Mouse (Mus musculus): ENCODE measurements around the gene Zbtb45. TPM values are rescaled to one million over a fixed set of nuclear protein-coding genes. Genes with fewer than 3 reads are reported as not detected.

Zbtb45 gene
- polyA plus RNA-seq, 1 experiment from 2014 or later = 29.8 TPM

DNA sequence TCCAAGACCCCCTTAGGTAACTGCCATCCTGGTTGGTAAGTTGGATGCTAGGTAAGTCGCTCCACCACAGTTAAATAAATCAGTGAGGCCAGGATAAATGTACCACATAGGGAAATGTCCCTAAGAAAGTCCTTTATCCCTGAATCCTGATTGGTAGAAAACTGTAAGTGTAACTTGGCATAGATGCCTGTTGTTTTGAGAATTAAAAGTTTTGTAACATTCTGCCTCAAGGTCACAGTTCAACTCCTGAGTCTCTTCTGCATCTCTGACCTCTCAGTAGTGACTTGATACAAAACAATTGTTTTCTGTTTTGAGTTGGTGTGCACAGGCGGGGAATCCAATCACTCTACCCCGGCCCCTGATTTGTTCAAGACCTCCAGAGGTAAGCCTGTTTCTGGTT, 11.0 kb downstream of the Zbtb45 start, which contains the start of gene Trim28:
TSS of gene Trim28 (plus strand) at position 264 of the 400 bp plus-strand sequence.
- DNase-seq (no peak), ATAC-seq (ENCODE audit: insufficient read depth) (no peak)
- no peaks in the 10 kb centered on the region for H3K27me3 ChIP-seq (ENCODE audit: insufficient read depth, low read length)
- H3K9ac ChIP-seq = no peak within 1 kb of the TSS
- H3K27ac ChIP-seq (ENCODE audit: low read depth) = no peak within 1 kb of the TSS
- no peak within 1 kb of the TSS for H3K4me3 ChIP-seq (ENCODE audit: low read depth, low read length)
- no peaks in the 10 kb centered on the region for H3K9me3 ChIP-seq (ENCODE audit: low read depth, low read length)
- 0 out of 2 replicates have a peak, but pooled peaks cover 1% of the 10 kb centered on the region for H3K36me3 ChIP-seq (ENCODE audit: insufficient read depth)
- no peak for TF ChIP-seq CTCF (IDR thresholded peaks at IDR 0.05; ENCODE audit: low read depth)
- 76% methylated on average over 3 of the region's 3 CpGs for WGBS
- no peaks in the 10 kb centered on the region for H3K4me1 ChIP-seq (ENCODE audit: insufficient read depth)
- no peak within 1 kb of the TSS for H3K4me2 ChIP-seq

DNA sequence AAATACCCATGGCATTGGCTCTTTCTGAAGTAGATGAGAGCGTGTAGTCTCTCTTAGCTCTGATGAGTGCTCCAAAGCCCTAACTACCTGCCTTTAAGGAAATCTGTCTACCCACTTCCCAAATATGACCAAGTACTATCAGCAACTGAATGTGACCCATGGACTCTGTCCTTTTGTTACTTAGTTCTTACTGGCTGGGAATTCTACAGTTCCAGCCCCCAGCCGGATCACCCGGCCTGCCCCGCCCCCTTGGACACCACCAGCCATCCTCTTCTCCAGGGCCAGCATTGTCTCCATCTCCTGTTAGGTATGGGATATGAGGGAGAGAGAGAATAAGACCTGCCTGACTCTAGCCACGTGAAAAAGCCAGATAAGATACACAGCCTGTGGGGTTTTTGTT, 11.8 kb downstream of the Zbtb45 start, which contains the start of gene Slc27a5:
TSS of gene Slc27a5 (minus strand) at position 140 of the 400 bp plus-strand sequence.
- no peak within 1 kb of the TSS for H3K27ac ChIP-seq (ENCODE audit: low read depth)
- no peak within 1 kb of the TSS for H3K4me3 ChIP-seq (ENCODE audit: low read depth, low read length)
- no peaks in the 10 kb centered on the region for H3K27me3 ChIP-seq (ENCODE audit: insufficient read depth, low read length)
- no peaks in the 10 kb centered on the region for H3K36me3 ChIP-seq (ENCODE audit: insufficient read depth)
- H3K4me2 ChIP-seq = no peak within 1 kb of the TSS
- WGBS = 70% methylated on average over 5 of the region's 5 CpGs
- TF ChIP-seq CTCF (IDR thresholded peaks at IDR 0.05; ENCODE audit: low read depth) = no peak
- no peaks in the 10 kb centered on the region for H3K9me3 ChIP-seq (ENCODE audit: low read depth, low read length)
- no peak within 1 kb of the TSS for H3K9ac ChIP-seq
- no peaks in the 10 kb centered on the region for H3K4me1 ChIP-seq (ENCODE audit: insufficient read depth)
- DNase-seq (no peak), ATAC-seq (ENCODE audit: insufficient read depth) (no peak)

DNA sequence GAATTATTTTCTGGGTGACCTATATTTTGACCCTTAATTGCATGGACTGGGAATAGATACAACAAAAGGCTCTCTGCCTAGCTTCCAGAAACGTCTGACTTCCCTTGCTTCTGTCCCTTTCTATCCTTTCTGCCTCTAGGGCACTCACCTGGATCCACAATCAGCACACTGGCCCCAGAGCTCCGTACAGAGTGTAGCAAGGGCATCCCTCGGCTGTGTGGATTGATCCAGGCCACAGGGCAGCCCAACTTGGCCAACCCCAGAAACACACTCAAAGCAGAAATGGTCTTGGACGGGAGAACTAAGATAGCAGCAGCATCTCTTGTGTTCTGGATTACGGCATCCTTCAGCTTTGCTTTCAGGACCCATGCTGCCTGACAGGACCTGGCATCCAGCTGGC, 12.6 kb downstream of the Zbtb45 start:
- H3K27ac ChIP-seq (ENCODE audit: low read depth) = no peak overlapping the region
- 58% methylated on average over 5 of the region's 5 CpGs for WGBS

DNA sequence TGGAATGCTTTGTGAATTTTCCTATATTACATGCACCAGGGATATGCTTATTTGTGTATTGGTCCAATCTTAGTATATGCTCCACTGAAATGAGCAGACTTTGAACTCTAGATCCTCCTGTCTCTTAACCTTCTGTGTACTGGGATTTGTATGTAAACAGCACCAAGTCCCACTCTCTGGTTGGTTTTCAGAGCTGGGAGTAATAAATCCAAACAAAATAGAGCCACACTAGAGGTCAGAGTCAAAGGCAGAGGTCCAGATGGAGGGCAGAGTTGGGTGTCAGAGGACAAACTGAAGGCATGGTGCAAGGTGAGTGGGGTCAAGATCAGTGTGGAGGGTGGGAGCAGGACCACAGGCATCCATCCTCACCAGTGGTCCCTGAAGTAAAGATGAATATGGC, 14.0 kb downstream of the Zbtb45 start:
- no peak overlapping the region for H3K4me3 ChIP-seq (ENCODE audit: low read depth, low read length)
- H3K4me2 ChIP-seq = no peak overlapping the region
- no peak for TF ChIP-seq CTCF (IDR thresholded peaks at IDR 0.05; ENCODE audit: low read depth)
- no peaks in the 10 kb centered on the region for H3K9me3 ChIP-seq (ENCODE audit: low read depth, low read length)
- H3K4me1 ChIP-seq (ENCODE audit: insufficient read depth) = no peaks in the 10 kb centered on the region
- ATAC-seq (ENCODE audit: insufficient read depth) = no peak
- H3K9ac ChIP-seq = no peak overlapping the region
- no peak for DNase-seq
- H3K36me3 ChIP-seq (ENCODE audit: insufficient read depth) = no peaks in the 10 kb centered on the region
- no peaks in the 10 kb centered on the region for H3K27me3 ChIP-seq (ENCODE audit: insufficient read depth, low read length)
- H3K27ac ChIP-seq (ENCODE audit: low read depth) = no peak overlapping the region

More for the DNA sequence above, 12.6 kb downstream of the Zbtb45 start:
- Histone ChIP-seq H3K4me2 (no peak overlapping the region), H3K4me1 (ENCODE audit: insufficient read depth) (no peaks in the 10 kb centered on the region), H3K4me3 (ENCODE audit: low read depth, low read length) (no peak overlapping the region), H3K9me3 (ENCODE audit: low read depth, low read length) (no peaks in the 10 kb centered on the region), H3K27me3 (ENCODE audit: insufficient read depth, low read length) (no peaks in the 10 kb centered on the region), H3K36me3 (ENCODE audit: insufficient read depth) (no peaks in the 10 kb centered on the region), H3K9ac (no peak overlapping the region)
- no peak for TF ChIP-seq CTCF (IDR thresholded peaks at IDR 0.05; ENCODE audit: low read depth)
- no peak for DNase-seq
- ATAC-seq (ENCODE audit: insufficient read depth) = no peak

DNA sequence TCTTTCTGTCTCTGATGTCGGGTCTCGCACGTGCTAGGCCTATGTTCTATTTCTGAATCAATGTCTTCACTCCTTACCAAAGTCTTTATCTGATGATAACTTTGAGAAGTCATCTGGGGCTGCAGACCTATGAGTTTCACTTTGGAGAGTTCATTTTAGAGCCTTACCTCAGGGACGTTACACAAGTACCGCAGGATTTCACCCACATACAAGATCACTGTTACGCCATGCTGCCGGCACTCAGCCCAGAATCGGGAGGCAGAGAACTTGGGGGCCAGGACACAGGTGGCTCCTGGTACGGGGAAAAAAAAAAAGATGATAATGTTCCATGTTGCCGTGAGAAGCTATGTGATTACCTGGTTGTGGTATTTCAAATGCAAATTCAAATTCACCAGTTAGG, 16.7 kb downstream of the Zbtb45 start:
- H3K27ac ChIP-seq (ENCODE audit: low read depth) = no peak overlapping the region
- TF ChIP-seq CTCF (IDR thresholded peaks at IDR 0.05; ENCODE audit: low read depth) = no peak
- WGBS = 88% methylated on average over 10 of the region's 10 CpGs
- ATAC-seq (ENCODE audit: insufficient read depth) (no peak), DNase-seq (no peak)
- H3K4me2 ChIP-seq = no peak overlapping the region
- H3K9ac ChIP-seq = no peak overlapping the region
- no peaks in the 10 kb centered on the region for H3K4me1 ChIP-seq (ENCODE audit: insufficient read depth)
- H3K27me3 ChIP-seq (ENCODE audit: insufficient read depth, low read length) = no peaks in the 10 kb centered on the region
- no peak overlapping the region for H3K4me3 ChIP-seq (ENCODE audit: low read depth, low read length)
- no peaks in the 10 kb centered on the region for H3K36me3 ChIP-seq (ENCODE audit: insufficient read depth)
- no peaks in the 10 kb centered on the region for H3K9me3 ChIP-seq (ENCODE audit: low read depth, low read length)

DNA sequence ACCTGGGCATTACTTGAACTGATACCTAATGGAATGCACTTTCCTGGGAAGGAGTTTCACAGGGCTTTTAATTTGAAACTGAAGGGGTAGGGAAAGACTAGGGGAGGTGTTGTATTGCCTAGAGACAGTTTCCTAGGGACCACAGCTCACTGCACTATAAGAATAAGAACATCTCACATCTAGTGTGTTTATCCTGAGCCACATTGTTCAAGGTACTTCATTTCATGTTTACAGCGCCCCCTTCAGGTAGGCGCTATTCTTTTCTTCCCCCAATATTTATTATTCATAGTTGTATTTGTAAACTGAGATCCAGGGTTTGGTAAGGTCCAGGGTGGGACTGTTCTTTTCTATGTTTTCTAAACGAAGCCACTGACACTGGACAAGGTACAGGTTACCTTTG, 17.6 kb downstream of the Zbtb45 start:
- DNase-seq = peak; percentile 32
- H3K9me3 ChIP-seq (ENCODE audit: low read depth, low read length) = no peaks in the 10 kb centered on the region

DNA sequence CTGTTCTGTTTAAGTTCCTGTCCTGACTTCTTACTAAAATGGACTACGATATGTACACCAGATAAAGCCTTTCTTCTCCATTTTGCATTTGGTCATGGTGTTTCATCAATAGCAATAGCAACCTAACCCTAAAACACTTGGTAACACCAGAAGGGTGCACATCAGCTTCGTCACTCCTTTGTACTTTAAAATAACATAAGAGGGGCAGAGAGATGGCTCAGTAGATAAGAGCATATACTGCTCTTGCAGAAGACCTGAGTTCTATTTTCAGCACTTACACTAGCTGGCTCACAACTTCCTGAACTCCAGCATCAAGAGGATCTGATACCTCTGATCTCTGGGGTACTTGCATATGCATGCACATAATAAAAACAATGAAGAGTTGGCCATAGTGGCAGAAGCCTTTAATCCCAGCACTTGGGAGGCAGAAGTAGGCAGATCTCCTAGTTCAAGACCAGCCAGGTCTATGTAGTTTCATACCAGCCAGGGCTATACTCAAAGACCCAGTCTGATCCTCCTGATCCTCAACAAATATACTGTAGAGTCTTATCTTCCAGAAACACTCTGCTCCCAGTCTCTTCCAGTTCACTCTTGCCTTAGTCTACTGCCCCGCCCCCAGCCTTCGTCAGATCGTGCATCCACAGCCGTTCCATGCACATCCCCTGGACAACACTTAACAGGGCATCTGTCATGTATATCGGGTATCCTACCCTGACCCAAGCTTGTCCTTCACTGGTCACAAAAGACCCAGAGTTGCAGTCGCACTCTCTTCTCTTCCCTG, 22.2 kb downstream of the Zbtb45 start:
- TF ChIP-seq CTCF (IDR thresholded peaks at IDR 0.05; ENCODE audit: low read depth) = no peak
- WGBS = 78% methylated on average over 8 of the region's 8 CpGs
- Histone ChIP-seq H3K9ac (no peak overlapping the region), H3K9me3 (ENCODE audit: low read depth, low read length) (no peaks in the 10 kb centered on the region), H3K27me3 (ENCODE audit: insufficient read depth, low read length) (no peaks in the 10 kb centered on the region), H3K27ac (ENCODE audit: low read depth) (no peak overlapping the region), H3K4me3 (ENCODE audit: low read depth, low read length) (no peak overlapping the region), H3K4me2 (no peak overlapping the region), H3K36me3 (ENCODE audit: insufficient read depth) (0 out of 2 replicates have a peak, but pooled peaks cover 2% of the 10 kb centered on the region), H3K4me1 (ENCODE audit: insufficient read depth) (no peaks in the 10 kb centered on the region)
- ATAC-seq (ENCODE audit: insufficient read depth) (no peak), DNase-seq (no peak)

More for the DNA sequence above, 17.6 kb downstream of the Zbtb45 start:
- H3K4me1 ChIP-seq (ENCODE audit: insufficient read depth) = no peaks in the 10 kb centered on the region
- H3K4me2 ChIP-seq = no peak overlapping the region
- H3K27me3 ChIP-seq (ENCODE audit: insufficient read depth, low read length) = no peaks in the 10 kb centered on the region
- no peak overlapping the region for H3K27ac ChIP-seq (ENCODE audit: low read depth)
- 7% methylated on average over 3 of the region's 3 CpGs for WGBS
- no peak for ATAC-seq (ENCODE audit: insufficient read depth)
- H3K9ac ChIP-seq = no peak overlapping the region
- no peaks in the 10 kb centered on the region for H3K36me3 ChIP-seq (ENCODE audit: insufficient read depth)
- peak; percentile 44 for TF ChIP-seq CTCF (IDR thresholded peaks at IDR 0.05; ENCODE audit: low read depth)
- no peak overlapping the region for H3K4me3 ChIP-seq (ENCODE audit: low read depth, low read length)
